Mouse (Mus musculus) embryonic facial prominence, embryonic 15.5 days (tissue): ENCODE results near the gene Iqschfp. TPM values are rescaled to one million over a fixed set of nuclear protein-coding genes. Genes with fewer than 3 reads are reported as not detected.

Experiments
- ATAC-seq: fragments of 200-750 bp; cut with Nextera tagmentation; 2 replicates; pipeline ENCODE4 v1.8.0; 2017; ENCODE audit warnings: low read depth, moderate TSS enrichment; ENCODE audit not compliant: insufficient number of reproducible peaks, low FRiP score, low TSS enrichment
- H3K27ac ChIP-seq: fragments of 300-500 bp; sonication (generic); replicated peaks from 2 replicates; pipeline ENCODE4 v1.5.1; 2015; ENCODE audit warnings: mild to moderate bottlenecking, inconsistent platforms
- H3K27me3 ChIP-seq: fragments of 300-500 bp; sonication (generic); 2 replicates; pipeline ENCODE4 v1.6.1; 2015; ENCODE audit warnings: inconsistent platforms
- H3K36me3 ChIP-seq: fragments of 300-500 bp; sonication (generic); 2 replicates; pipeline ENCODE4 v1.6.1; 2015; ENCODE audit warnings: mild to moderate bottlenecking, inconsistent platforms
- H3K4me1 ChIP-seq: fragments of 300-500 bp; sonication (generic); 2 replicates; pipeline ENCODE4 v1.6.1; 2015; ENCODE audit warnings: inconsistent platforms
- H3K4me2 ChIP-seq: fragments of 300-500 bp; sonication (generic); replicated peaks from 2 replicates; pipeline ENCODE4 v1.6.1; 2015; ENCODE audit warnings: mild to moderate bottlenecking, inconsistent platforms
- H3K4me3 ChIP-seq: fragments of 300-500 bp; sonication (generic); replicated peaks from 2 replicates; pipeline ENCODE4 v1.5.1; 2015; ENCODE audit warnings: mild to moderate bottlenecking, inconsistent platforms
- H3K9ac ChIP-seq: fragments of 300-500 bp; sonication (generic); 2 replicates; pipeline ENCODE4 v1.6.1; 2015; ENCODE audit warnings: inconsistent platforms
- H3K9me3 ChIP-seq: fragments of 300-500 bp; sonication (generic); replicated peaks from 2 replicates; pipeline ENCODE4 v1.6.1; 2016; ENCODE audit warnings: inconsistent platforms
- WGBS: fragments of 180-500 bp; shearing (Covaris S2); methylation state at CpG from one replicate; pipeline ENCODE4 v1.1.7; 2015; 5-methylcytosine and 5-hydroxymethylcytosine counted together
- polyA plus RNA-seq: library from polyadenylated mRNA; unstranded; fragments of >200 nt; fragmentation: Nextera tagmentation; extraction: Ambion mirVana; gene quantifications from 2 replicates; pipeline ENCODE4 v1.2.1, GENCODE M21; 2015

The Iqschfp gene
- polyA plus RNA-seq, 1 experiment from 2014 or later: 0.08 TPM

GRCm38 (mm10) chr3:68536071-68536470, 644.0 kb downstream of the Iqschfp start:
- Histone ChIP-seq H3K4me2 (no peak overlapping the region), H3K9ac (no peak overlapping the region), H3K27ac (no peak overlapping the region), H3K27me3 (no peaks in the 10 kb centered on the region), H3K9me3 (no peaks in the 10 kb centered on the region), H3K4me1 (peaks cover 8% of the 10 kb centered on the region), H3K36me3 (no peaks in the 10 kb centered on the region), H3K4me3 (no peak overlapping the region)
- 61% methylated on average over 3 of the region's 3 CpGs for WGBS
- ATAC-seq: no peak

GRCm38 (mm10) chr3:68541688-68542087, 649.7 kb downstream of the Iqschfp start:
- H3K4me3 ChIP-seq: no peak overlapping the region
- H3K36me3 ChIP-seq: no peaks in the 10 kb centered on the region
- 86% methylated on average over 8 of the region's 8 CpGs for WGBS
- no peak overlapping the region for H3K4me2 ChIP-seq
- no peak overlapping the region for H3K9ac ChIP-seq
- no peak for ATAC-seq
- peaks cover 3% of the 10 kb centered on the region; the same call in 1 of the 2 replicates for H3K4me1 ChIP-seq
- no peaks in the 10 kb centered on the region for H3K27me3 ChIP-seq
- H3K27ac ChIP-seq: no peak overlapping the region
- H3K9me3 ChIP-seq: no peaks in the 10 kb centered on the region

- Histone ChIP-seq H3K9me3 (no peaks in the 10 kb centered on the region), H3K27ac (no peak overlapping the region), H3K36me3 (no peaks in the 10 kb centered on the region), H3K9ac (no peak overlapping the region), H3K4me1 (peaks cover 3% of the 10 kb centered on the region; the same call in 1 of the 2 replicates), H3K4me3 (peak overlapping the region; percentile 34), H3K4me2 (peak overlapping the region; percentile 49), H3K27me3 (no peaks in the 10 kb centered on the region)
- 6% methylated on average over 7 of the region's 7 CpGs for WGBS
- peak; percentile 74 for ATAC-seq
Measured at GRCm38 (mm10) chr3:68542944-68543501, 651.0 kb downstream of the Iqschfp start.

GRCm38 (mm10) chr3:68544811-68545210, 652.8 kb downstream of the Iqschfp start:
- Histone ChIP-seq H3K4me1 (peaks cover 3% of the 10 kb centered on the region; the same call in 1 of the 2 replicates), H3K9me3 (no peaks in the 10 kb centered on the region), H3K27ac (no peak overlapping the region), H3K4me2 (no peak overlapping the region), H3K27me3 (no peaks in the 10 kb centered on the region), H3K36me3 (no peaks in the 10 kb centered on the region), H3K9ac (no peak overlapping the region), H3K4me3 (no peak overlapping the region)
- WGBS: 56% methylated on average over 7 of the region's 7 CpGs
- no peak for ATAC-seq

- H3K9ac ChIP-seq: no peak overlapping the region
- WGBS: 31% methylated on average over 6 of the region's 6 CpGs
Measured at GRCm38 (mm10) chr3:68545898-68546297, 653.9 kb downstream of the Iqschfp start.

GRCm38 (mm10) chr3:68555087-68555662, 663.1 kb downstream of the Iqschfp start:
- H3K9me3 ChIP-seq: no peaks in the 10 kb centered on the region
- no peak for ATAC-seq
- no peaks in the 10 kb centered on the region for H3K27me3 ChIP-seq
- H3K9ac ChIP-seq: no peak overlapping the region
- H3K36me3 ChIP-seq: no peaks in the 10 kb centered on the region
- no peak overlapping the region for H3K4me3 ChIP-seq
- no peak overlapping the region for H3K4me2 ChIP-seq
- H3K4me1 ChIP-seq: no peaks in the 10 kb centered on the region
- H3K27ac ChIP-seq: no peak overlapping the region
- WGBS: 67% methylated on average over 4 of the region's 4 CpGs

More at GRCm38 (mm10) chr3:68545898-68546297, 653.9 kb downstream of the Iqschfp start:
- H3K27ac ChIP-seq: no peak overlapping the region
- no peaks in the 10 kb centered on the region for H3K9me3 ChIP-seq
- H3K27me3 ChIP-seq: no peaks in the 10 kb centered on the region
- H3K4me1 ChIP-seq: peaks cover 3% of the 10 kb centered on the region; the same call in 1 of the 2 replicates
- H3K4me3 ChIP-seq: no peak overlapping the region
- H3K36me3 ChIP-seq: no peaks in the 10 kb centered on the region
- no peak overlapping the region for H3K4me2 ChIP-seq
- no peak for ATAC-seq

- Histone ChIP-seq H3K4me2 (no peak overlapping the region), H3K4me3 (no peak overlapping the region), H3K4me1 (no peaks in the 10 kb centered on the region), H3K27me3 (no peaks in the 10 kb centered on the region), H3K36me3 (no peaks in the 10 kb centered on the region), H3K27ac (no peak overlapping the region), H3K9me3 (no peaks in the 10 kb centered on the region), H3K9ac (no peak overlapping the region)
- no peak for ATAC-seq
- WGBS: 86% methylated on average over 9 of the region's 9 CpGs
Measured at GRCm38 (mm10) chr3:68556891-68557290, 664.9 kb downstream of the Iqschfp start.

- no peaks in the 10 kb centered on the region for H3K9me3 ChIP-seq
- H3K4me2 ChIP-seq: no peak overlapping the region
- no peak overlapping the region for H3K9ac ChIP-seq
- ATAC-seq: no peak
- H3K4me1 ChIP-seq: no peaks in the 10 kb centered on the region
- H3K27ac ChIP-seq: no peak overlapping the region
- WGBS: 75% methylated on average over 6 of the region's 6 CpGs
- H3K27me3 ChIP-seq: no peaks in the 10 kb centered on the region
- H3K4me3 ChIP-seq: no peak overlapping the region
- no peaks in the 10 kb centered on the region for H3K36me3 ChIP-seq
Measured at GRCm38 (mm10) chr3:68558744-68559143, 666.7 kb downstream of the Iqschfp start.

GRCm38 (mm10) chr3:68560057-68560456, 668.0 kb downstream of the Iqschfp start:
- H3K36me3 ChIP-seq: no peaks in the 10 kb centered on the region
- no peaks in the 10 kb centered on the region for H3K27me3 ChIP-seq
- H3K9ac ChIP-seq: no peak overlapping the region
- H3K4me1 ChIP-seq: no peaks in the 10 kb centered on the region
- no peak overlapping the region for H3K4me3 ChIP-seq
- WGBS: 80% methylated on average over 5 of the region's 5 CpGs
- H3K4me2 ChIP-seq: no peak overlapping the region
- no peak overlapping the region for H3K27ac ChIP-seq
- no peak for ATAC-seq
- H3K9me3 ChIP-seq: no peaks in the 10 kb centered on the region

GRCm38 (mm10) chr3:68562838-68563237, 670.8 kb downstream of the Iqschfp start:
- H3K36me3 ChIP-seq: no peaks in the 10 kb centered on the region
- H3K9me3 ChIP-seq: no peaks in the 10 kb centered on the region
- H3K4me2 ChIP-seq: no peak overlapping the region
- H3K4me3 ChIP-seq: no peak overlapping the region
- H3K4me1 ChIP-seq: no peaks in the 10 kb centered on the region
- no peak overlapping the region for H3K27ac ChIP-seq
- no peak overlapping the region for H3K9ac ChIP-seq
- no peaks in the 10 kb centered on the region for H3K27me3 ChIP-seq
- ATAC-seq: no peak
- WGBS: 85% methylated on average over 2 of the region's 2 CpGs

GRCm38 (mm10) chr3:68563922-68564321, 671.9 kb downstream of the Iqschfp start:
- ATAC-seq: no peak
- no peak overlapping the region for H3K27ac ChIP-seq
- H3K9ac ChIP-seq: no peak overlapping the region
- H3K4me3 ChIP-seq: no peak overlapping the region
- WGBS: 66% methylated on average over 8 of the region's 8 CpGs
- H3K4me2 ChIP-seq: no peak overlapping the region
- H3K9me3 ChIP-seq: no peaks in the 10 kb centered on the region
- H3K36me3 ChIP-seq: no peaks in the 10 kb centered on the region
- no peaks in the 10 kb centered on the region; the same call in 1 of the 2 replicates for H3K4me1 ChIP-seq
- H3K27me3 ChIP-seq: no peaks in the 10 kb centered on the region
